Mouse (Mus musculus): ENCODE measurements around the gene Cep63. TPM values are rescaled to one million over a fixed set of nuclear protein-coding genes. Genes with fewer than 3 reads are reported as not detected.

Gene Cep63
- total RNA-seq, 2 experiments from 2014 or later: 30.3 to 32.8 TPM

- intact Hi-C loops (cut with DNase I): loop anchor here (5.0 to 10.0 kb wide), 2 partner anchors 243 to 670 kb away; partner anchors contain the start of genes 1300017J02Rik and Topbp1
- DNase-seq (ENCODE audit: low spot score in 2 of 2): no peak
These were observed 8.1 kb upstream of the Cep63 start for GRCm38 (mm10) chr9:102634453-102634852.

GRCm38 (mm10) chr9:102632923-102633537, 6.7 kb upstream of the Cep63 start:
- DNase-seq (ENCODE audit: low spot score in 2 of 2): peak in 1 of 2 experiments; percentile 34
- intact Hi-C loops (cut with DNase I): loop anchor here (5.0 to 10.0 kb wide), 2 partner anchors 244 to 672 kb away; partner anchors contain the start of genes 1300017J02Rik and Topbp1

GRCm38 (mm10) chr9:102632173-102632572, 5.8 kb upstream of the Cep63 start:
- no peak for DNase-seq (ENCODE audit: low spot score in 2 of 2)
- intact Hi-C loops (cut with DNase I): loop anchor here (5.0 to 10.0 kb wide), 2 partner anchors 245 to 673 kb away; partner anchors contain the start of genes 1300017J02Rik and Topbp1

- intact Hi-C loops (cut with DNase I): loop anchor here (5.0 to 10.0 kb wide), 2 partner anchors 246 to 673 kb away; partner anchors contain the start of genes 1300017J02Rik and Topbp1
These were observed 5.3 kb upstream of the Cep63 start for GRCm38 (mm10) chr9:102631589-102632147.

GRCm38 (mm10) chr9:102629052-102629451, 2.7 kb upstream of the Cep63 start:
- no peak for DNase-seq (ENCODE audit: low spot score in 2 of 2)
- intact Hi-C loops (cut with DNase I): loop anchor here (5.0 kb wide), 1 partner anchor 88 kb away; the partner anchor contains the start of gene Amotl2

More at GRCm38 (mm10) chr9:102631589-102632147, 5.3 kb upstream of the Cep63 start:
- DNase-seq (ENCODE audit: low spot score in 2 of 2): no peak

GRCm38 (mm10) chr9:102627442-102627841, 1.1 kb upstream of the Cep63 start:
- DNase-seq (ENCODE audit: low spot score in 2 of 2): no peak
- intact Hi-C loops (cut with DNase I): loop anchor here (5.0 kb wide), 1 partner anchor 90 kb away; the partner anchor contains the start of gene Amotl2

- intact Hi-C loops (cut with DNase I): loop anchor here (5.0 kb wide), 1 partner anchor 90 kb away; the partner anchor contains the start of gene Amotl2
- DNase-seq (ENCODE audit: low spot score in 2 of 2): no peak
These were observed 498 bp upstream of the Cep63 start for GRCm38 (mm10) chr9:102626839-102627225.

GRCm38 (mm10) chr9:102625401-102625982, 842 bp downstream of the Cep63 start:
- no peak for DNase-seq (ENCODE audit: low spot score in 2 of 2)
- intact Hi-C loops (cut with DNase I): loop anchor here (5.0 kb wide), 1 partner anchor 92 kb away; the partner anchor contains the start of gene Amotl2

- intact Hi-C loops (cut with DNase I): no loop called here
- no peak for DNase-seq (ENCODE audit: low spot score in 2 of 2)
These were observed 2.8 kb downstream of the Cep63 start for GRCm38 (mm10) chr9:102623581-102623980.

GRCm38 (mm10) chr9:102622876-102623275, 3.5 kb downstream of the Cep63 start:
- intact Hi-C loops (cut with DNase I): no loop called here
- DNase-seq (ENCODE audit: low spot score in 2 of 2): no peak

- intact Hi-C loops (cut with DNase I): no loop called here
These were observed 4.0 kb downstream of the Cep63 start for GRCm38 (mm10) chr9:102622192-102622857.

GRCm38 (mm10) chr9:102621385-102621784, 4.9 kb downstream of the Cep63 start:
- intact Hi-C loops (cut with DNase I): no loop called here
- DNase-seq (ENCODE audit: low spot score in 2 of 2): no peak

More at GRCm38 (mm10) chr9:102622192-102622857, 4.0 kb downstream of the Cep63 start:
- no peak for DNase-seq (ENCODE audit: low spot score in 2 of 2)

- no peak for DNase-seq (ENCODE audit: low spot score in 2 of 2)
- intact Hi-C loops (cut with DNase I): no loop called here
These were observed 10.1 kb downstream of the Cep63 start for GRCm38 (mm10) chr9:102616267-102616666.

GRCm38 (mm10) chr9:102615071-102615470, 11.3 kb downstream of the Cep63 start:
- no peak for DNase-seq (ENCODE audit: low spot score in 2 of 2)
- intact Hi-C loops (cut with DNase I): no loop called here

GRCm38 (mm10) chr9:102609221-102609620, 17.1 kb downstream of the Cep63 start:
- no peak for DNase-seq (ENCODE audit: low spot score in 2 of 2)
- intact Hi-C loops (cut with DNase I): no loop called here

GRCm38 (mm10) chr9:102607471-102607870, 18.9 kb downstream of the Cep63 start:
- DNase-seq (ENCODE audit: low spot score in 2 of 2): no peak
- intact Hi-C loops (cut with DNase I): no loop called here

GRCm38 (mm10) chr9:102605162-102605561, 21.2 kb downstream of the Cep63 start:
- DNase-seq (ENCODE audit: low spot score in 2 of 2): no peak
- intact Hi-C loops (cut with DNase I): no loop called here

GRCm38 (mm10) chr9:102601666-102602065, 24.7 kb downstream of the Cep63 start:
- intact Hi-C loops (cut with DNase I): no loop called here
- DNase-seq (ENCODE audit: low spot score in 2 of 2): no peak

- no peak for DNase-seq (ENCODE audit: low spot score in 2 of 2)
- intact Hi-C loops (cut with DNase I): no loop called here
These were observed 25.1 kb downstream of the Cep63 start for GRCm38 (mm10) chr9:102601187-102601586.
